ENCODE assay signal across 22 mouse cellular contexts in genomic region chr9:79785794-79786085, GRCm38 (mm10). TPM values are rescaled to one million over a fixed set of nuclear protein-coding genes. Genes with fewer than 3 reads are reported as not detected.
A peak's percentile ranks its signal among the peaks of the same experiment; 100 is the strongest.
DNase-seq lines count a peak whose midpoint lies in the region; ATAC-seq and TF ChIP-seq lines count a peak whose summit lies in the region.
"Had no signal": no experiment of that assay in that cellular context is flagged by ENCODE, and none has a peak within 500 bp of the region (broad histone marks: within the 10 kb centered on the region; RNA-seq: fewer than 3 reads in every experiment).

No protein-coding gene starts in this region.

- no peaks in the 10 kb centered on the region for H3K9me3 ChIP-seq in lung, postnatal 0 days (ENCODE audit: low read length)
- H3K9me3 ChIP-seq: forebrain, embryonic 13.5 days; hindbrain, embryonic 13.5 days; limb, embryonic 12.5 days; midbrain, embryonic 12.5 days; stomach, embryonic 15.5 days had no signal

- ATAC-seq in lung, postnatal 0 days = no peak
- ATAC-seq in granulocyte monocyte progenitor cell, adult 5-6 weeks (replicated peaks; ENCODE audit: poor library complexity, severe bottlenecking) = no peak
- ATAC-seq: activated CD4-positive, CD25-positive, alpha-beta regulatory T cell, adult 4 months; forebrain, embryonic 13.5 days had no signal

- TF ChIP-seq CTCF in lung, postnatal 0 days (IDR thresholded peaks at IDR 0.05) = no peak

- TF ChIP-seq EP300 in lung, postnatal 0 days (IDR thresholded peaks at IDR 0.05) = no peak

- peaks cover 4% of the 10 kb centered on the region; the same call in 1 of the 2 replicates for H3K4me1 ChIP-seq in lung, postnatal 0 days (ENCODE audit: insufficient read depth, low read depth, low read length)
- H3K4me1 ChIP-seq: stomach, embryonic 15.5 days had no signal

- intact Hi-C loops in gastrocnemius, postnatal 14 days (cut with DNase I; ENCODE audit: low total_unique reads) = no loop called here

- no peak overlapping the region for H3K4me3 ChIP-seq in lung, postnatal 0 days (ENCODE audit: low read depth, low read length)
- H3K4me3 ChIP-seq: forebrain, embryonic 13.5 days; gastrocnemius, adult 2 months; hindbrain, embryonic 13.5 days; limb, embryonic 12.5 days; midbrain, embryonic 12.5 days; myocyte; stomach, embryonic 15.5 days had no signal

- WGBS in lung, postnatal 0 days = 67% methylated on average over 2 of the region's 2 CpGs

- no peaks in the 10 kb centered on the region for H3K27me3 ChIP-seq in lung, postnatal 0 days (replicated peaks; ENCODE audit: insufficient read depth, low read length)
- H3K27me3 ChIP-seq: forebrain, embryonic 13.5 days; hindbrain, embryonic 13.5 days; limb, embryonic 12.5 days; midbrain, embryonic 12.5 days; stomach, embryonic 15.5 days had no signal

- H3K36me3 ChIP-seq in lung, postnatal 0 days (ENCODE audit: insufficient read depth, low read length) = no peaks in the 10 kb centered on the region
- H3K36me3 ChIP-seq: hindbrain, embryonic 13.5 days; limb, embryonic 12.5 days; midbrain, embryonic 12.5 days; stomach, embryonic 15.5 days had no signal

- H3K4me2 ChIP-seq in lung, postnatal 0 days (replicated peaks; ENCODE audit: low read depth, low read length) = no peak overlapping the region
- H3K4me2 ChIP-seq: forebrain, embryonic 13.5 days; hindbrain, embryonic 13.5 days; limb, embryonic 12.5 days; midbrain, embryonic 12.5 days; stomach, embryonic 15.5 days had no signal

- H3K9ac ChIP-seq in lung, postnatal 0 days (replicated peaks; ENCODE audit: low read depth) = no peak overlapping the region
- H3K9ac ChIP-seq: forebrain, embryonic 13.5 days; hindbrain, embryonic 13.5 days; limb, embryonic 12.5 days; midbrain, embryonic 12.5 days; stomach, embryonic 15.5 days had no signal

- 0 out of 2 replicates have a peak overlapping the region, but pooled peaks have one; percentile 20 for H3K27ac ChIP-seq in lung, postnatal 0 days (ENCODE audit: low read length)
- H3K27ac ChIP-seq: forebrain, embryonic 13.5 days; gastrocnemius, adult 2 months; hindbrain, embryonic 13.5 days; midbrain, embryonic 12.5 days; stomach, embryonic 15.5 days had no signal

- DNase-seq in frontal cortex, adult 2 months (ENCODE audit: extremely low spot score in 1 of 2, low spot score in 1 of 2) = peak; percentile 15 to 20
- DNase-seq in frontal cortex, postnatal 25 days (ENCODE audit: low spot score in 2 of 2) = no peak
- DNase-seq in lung, postnatal 0 days (ENCODE audit: low spot score) = no peak
- DNase-seq in lung, postnatal 25 days (ENCODE audit: low spot score) = no peak
- DNase-seq in layer of hippocampus, adult 11-12 months (ENCODE audit: low spot score) = peak; percentile 67
- DNase-seq in layer of hippocampus, postnatal 14 days (ENCODE audit: low spot score in 2 of 2) = peak; percentile 52 to 83
- no peak for DNase-seq in gastrocnemius, postnatal 14 days
- DNase-seq: cerebellum, adult 11-12 months; cerebellum, postnatal 25 days; gastrocnemius, adult 2 months; heart, postnatal 10 days; kidney, adult 9 months; kidney, postnatal 36 days; lung, adult 18-20 months had no signal

RNA-seq across cellular contexts. Expression of gene Tmem30a, which starts 7.6 kb away (rescaled TPM):
- 131 and 132 TPM in 2 replicates for polyA plus RNA-seq in frontal cortex, adult 2 months (2012; rRNA removed)
- 129 and 140 TPM in 2 replicates for polyA plus RNA-seq in lung, postnatal 0 days (2015; fragmentation: Nextera tagmentation; extraction: Ambion mirVana)
- 100 to 1,000 TPM; 203 to 209 TPM for total RNA-seq in layer of hippocampus, postnatal 14 days (2021)
- 10 to 100 TPM; 37.8 to 42.6 TPM for total RNA-seq in gastrocnemius, postnatal 14 days (2021)
- total RNA-seq in granulocyte monocyte progenitor cell, adult 5-6 weeks (2014; fragmentation: Nextera tagmentation) = 68.6 and 72.5 TPM in 2 replicates
- 91.9 and 115 TPM in 2 replicates for total RNA-seq in granulocyte monocyte progenitor cell, adult 5-6 weeks (2017)

RNA-seq across cellular contexts. Expression of gene Cox7a2, which starts 26.1 kb away (rescaled TPM):
- polyA plus RNA-seq in frontal cortex, adult 2 months (2012; rRNA removed) = 574 and 682 TPM in 2 replicates
- 593 and 634 TPM in 2 replicates for polyA plus RNA-seq in lung, postnatal 0 days (2015; fragmentation: Nextera tagmentation; extraction: Ambion mirVana)
- 100 to 1,000 TPM; 382 to 395 TPM for total RNA-seq in layer of hippocampus, postnatal 14 days (2021)
- 100 to 1,000 TPM; 494 to 598 TPM for total RNA-seq in gastrocnemius, postnatal 14 days (2021)
- 515 and 743 TPM in 2 replicates for total RNA-seq in granulocyte monocyte progenitor cell, adult 5-6 weeks (2014; fragmentation: Nextera tagmentation)
- 166 and 202 TPM in 2 replicates for total RNA-seq in granulocyte monocyte progenitor cell, adult 5-6 weeks (2017)

Comparison
In these comparisons a context has a peak if more than half of its experiments do, and no peak if none do; other contexts are left out.
1. DNase-seq: peak in frontal cortex, adult 2 months (2 of 2), layer of hippocampus, adult 11-12 months (single experiment) and layer of hippocampus, postnatal 14 days (2 of 2); none in frontal cortex, postnatal 25 days (0 of 2), lung, postnatal 0 days (single experiment), lung, postnatal 25 days (single experiment) and gastrocnemius, postnatal 14 days (single experiment).